Mouse (Mus musculus): Measurements from ENCODE around the gene Gm12166. TPM values are rescaled to one million over a fixed set of nuclear protein-coding genes. Genes with fewer than 3 reads are reported as not detected.

The Gm12166 gene
- total RNA-seq, 2 experiments from 2014 or later = 1.9 to 2.0 TPM

Small RNAs within 50 kb of the gene (microRNA-seq; reads per million reads assigned to microRNA genes)
- gene Mir8100 = 0 to 0.21 reads per million in 2 experiments

Other genes with a start within 250 kb of the Gm12166 start
- gene Clint1, start 200.3 kb downstream of the Gm12166 start, total RNA-seq (2021) = 10 to 100 TPM; 50.7 to 61.0 TPM
- gene Lsm11, start 107.4 kb downstream of the Gm12166 start, total RNA-seq (2021) = 10 to 100 TPM; 30.7 to 32.7 TPM
- gene Thg1l, start 96.8 kb downstream of the Gm12166 start, total RNA-seq (2021) = 10 to 100 TPM in 1 of 2 experiments, 1 to 10 TPM in 1; 9.6 to 10.4 TPM
- under 1 TPM in 1 of 2 experiments, not detected in 1; 0.35 TPM for gene Sox30, start 72.0 kb downstream of the Gm12166 start, total RNA-seq (2021)
- 10 to 100 TPM; 13.8 to 14.6 TPM for gene Adam19, start 3.7 kb upstream of the Gm12166 start, total RNA-seq (2021)
- gene Nipal4, start 114.2 kb upstream of the Gm12166 start, total RNA-seq (2021) = 1 to 10 TPM; 2.3 to 2.7 TPM
- gene Fndc9, start 183.2 kb upstream of the Gm12166 start, total RNA-seq (2021) = 1 to 10 TPM in 1 of 2 experiments, under 1 TPM in 1; 0.92 to 1.3 TPM